Mouse (Mus musculus) hindbrain, embryonic 15.5 days (tissue): ENCODE data around the gene Gm14391. TPM values are rescaled to one million over a fixed set of nuclear protein-coding genes. Genes with fewer than 3 reads are reported as not detected.
"Not testable (repeated sequence)": the region's sequence is repeated elsewhere in the genome, so short reads cannot be mapped to it uniquely, and the experiment has no call there.

ENCODE experiments used
- ATAC-seq: fragments of 200-750 bp; cut with Nextera tagmentation; 2 replicates; pipeline ENCODE4 v1.8.0; 2017; ENCODE audit warnings: low read depth, moderate number of reproducible peaks, moderate TSS enrichment; ENCODE audit not compliant: low FRiP score
- H3K27ac ChIP-seq: fragments of 300-500 bp; sonication (generic); replicated peaks from 2 replicates; pipeline ENCODE4 v1.5.1; 2015; ENCODE audit warnings: mild to moderate bottlenecking, inconsistent platforms
- H3K27me3 ChIP-seq: fragments of 300-500 bp; sonication (generic); 2 replicates; pipeline ENCODE4 v1.6.1; 2015; ENCODE audit warnings: control low read depth, inconsistent platforms
- H3K36me3 ChIP-seq: fragments of 300-500 bp; sonication (generic); 2 replicates; pipeline ENCODE4 v1.6.1; 2015; ENCODE audit warnings: control low read depth, inconsistent platforms
- H3K4me1 ChIP-seq: fragments of 300-500 bp; sonication (generic); replicated peaks from 2 replicates; pipeline ENCODE4 v1.6.1; 2015; ENCODE audit warnings: control low read depth, inconsistent platforms
- H3K4me2 ChIP-seq: fragments of 300-500 bp; sonication (generic); 2 replicates; pipeline ENCODE4 v1.6.1; 2015; ENCODE audit warnings: moderate library complexity, mild to moderate bottlenecking, inconsistent platforms
- H3K4me3 ChIP-seq: fragments of 300-500 bp; sonication (generic); 2 replicates; pipeline ENCODE4 v1.5.1; 2015; ENCODE audit warnings: mild to moderate bottlenecking, inconsistent platforms
- H3K9ac ChIP-seq: fragments of 300-500 bp; sonication (generic); 2 replicates; pipeline ENCODE4 v1.6.1; 2015; ENCODE audit warnings: inconsistent platforms
- H3K9me3 ChIP-seq: fragments of 300-500 bp; sonication (generic); 2 replicates; pipeline ENCODE4 v1.6.1; 2016; ENCODE audit warnings: control low read depth, inconsistent platforms
- WGBS: fragments of 180-500 bp; shearing (Covaris S2); methylation state at CpG from one replicate; pipeline ENCODE4 v1.1.7; 2015; 5-methylcytosine and 5-hydroxymethylcytosine counted together
- polyA plus RNA-seq: library from polyadenylated mRNA; unstranded; fragments of >200 nt; fragmentation: Nextera tagmentation; extraction: Ambion mirVana; gene quantifications from 2 replicates; pipeline ENCODE4 v1.2.1, GENCODE M21; 2015

The Gm14391 gene
- polyA plus RNA-seq, 1 experiment from 2014 or later, result 11.0 TPM

- Histone ChIP-seq H3K27ac (0 out of 2 replicates have a peak within 1 kb of the TSS, but pooled peaks have one; percentile 20), H3K4me3 (peak within 1 kb of the TSS; percentile 49), H3K9ac (peak within 1 kb of the TSS; percentile 43; the same call in 1 of the 2 replicates), H3K4me2 (peak within 1 kb of the TSS; percentile 49)
- not testable (repeated sequence) for ATAC-seq, H3K9me3 ChIP-seq, H3K27me3 ChIP-seq, H3K4me1 ChIP-seq, H3K36me3 ChIP-seq
- WGBS, result 9% methylated on average over 1 of the region's 2 CpGs
Measured at GRCm38 (mm10) chr2:175141993-175142295, 64.8 kb downstream of the Gm14391 start, which contains the start of gene Gm14399. TSS of gene Gm14399 (minus strand) at chr2:175142012.

GRCm38 (mm10) chr2:175141118-175141992, 65.4 kb downstream of the Gm14391 start:
- Histone ChIP-seq H3K9ac (peak overlapping the region; percentile 43; the same call in 1 of the 2 replicates), H3K27ac (0 out of 2 replicates have a peak overlapping the region, but pooled peaks have one; percentile 20), H3K4me3 (peak overlapping the region; percentile 49), H3K4me2 (peak overlapping the region; percentile 49)
- H3K9me3 ChIP-seq, ATAC-seq, H3K4me1 ChIP-seq, H3K27me3 ChIP-seq, H3K36me3 ChIP-seq: not testable (repeated sequence)
- 4% methylated on average over 24 of the region's 25 CpGs for WGBS

Other genes with a start within 250 kb of the Gm14391 start
- not detected in 2 replicates for gene Gm14444, start 196.7 kb downstream of the Gm14391 start, polyA plus RNA-seq
- not detected in 2 replicates for gene Gm14393, start 139.1 kb downstream of the Gm14391 start, polyA plus RNA-seq
- gene Gm14399, start 64.9 kb downstream of the Gm14391 start, polyA plus RNA-seq, result 5.5 and 6.8 TPM in 2 replicates
- gene Gm14443, start 31.0 kb downstream of the Gm14391 start, polyA plus RNA-seq, result 1.2 and 1.4 TPM in 2 replicates
- 2.1 and 2.4 TPM in 2 replicates for gene Gm14440, start 68.2 kb upstream of the Gm14391 start, polyA plus RNA-seq
- gene Gm4631, start 131.3 kb upstream of the Gm14391 start, polyA plus RNA-seq, result 16.8 and 19.4 TPM in 2 replicates
- 3.2 and 4.8 TPM in 2 replicates for gene Zfp968, start 165.5 kb upstream of the Gm14391 start, polyA plus RNA-seq
- 24.9 and 28.2 TPM in 2 replicates for gene Gm4724, start 228.9 kb upstream of the Gm14391 start, polyA plus RNA-seq